13 mouse cellular contexts compared by ENCODE assay signal in genomic region chr11:63977741-63978140, GRCm38 (mm10).
"Had no signal": no experiment of that assay in that cellular context is flagged by ENCODE, and none has a peak within 500 bp of the region (broad histone marks: within the 10 kb centered on the region; RNA-seq: fewer than 3 reads in every experiment).

No protein-coding gene starts in this region.

- DNase-seq: kidney, postnatal 25 days; layer of hippocampus, adult 9-11 months; liver; liver, embryonic 13.5 days; lung, embryonic 14.5 days; thymus, postnatal 25 days had no signal

- H3K27ac ChIP-seq: kidney, postnatal 0 days; layer of hippocampus, adult 2 months; limb, embryonic 10.5 days; limb, embryonic 13.5 days; liver, embryonic 13.5 days; macrophage; midbrain, embryonic 13.5 days had no signal

- H3K9me3 ChIP-seq: limb, embryonic 10.5 days; limb, embryonic 13.5 days; liver, embryonic 13.5 days; midbrain, embryonic 13.5 days had no signal

- H3K27me3 ChIP-seq: limb, embryonic 13.5 days; liver, embryonic 13.5 days; midbrain, embryonic 13.5 days had no signal

- H3K4me2 ChIP-seq: limb, embryonic 13.5 days; liver, embryonic 13.5 days; lung, embryonic 14.5 days; midbrain, embryonic 13.5 days had no signal

- H3K9ac ChIP-seq: limb, embryonic 13.5 days; liver, embryonic 13.5 days; lung, embryonic 14.5 days; midbrain, embryonic 13.5 days had no signal

- H3K4me3 ChIP-seq: layer of hippocampus, adult 2 months; limb, embryonic 10.5 days; limb, embryonic 13.5 days; liver, embryonic 13.5 days; midbrain, embryonic 13.5 days had no signal

- ATAC-seq: lung, postnatal 0 days; midbrain, embryonic 13.5 days had no signal
